8 mouse cellular contexts compared by ENCODE assay signal in the genomic region with DNA sequence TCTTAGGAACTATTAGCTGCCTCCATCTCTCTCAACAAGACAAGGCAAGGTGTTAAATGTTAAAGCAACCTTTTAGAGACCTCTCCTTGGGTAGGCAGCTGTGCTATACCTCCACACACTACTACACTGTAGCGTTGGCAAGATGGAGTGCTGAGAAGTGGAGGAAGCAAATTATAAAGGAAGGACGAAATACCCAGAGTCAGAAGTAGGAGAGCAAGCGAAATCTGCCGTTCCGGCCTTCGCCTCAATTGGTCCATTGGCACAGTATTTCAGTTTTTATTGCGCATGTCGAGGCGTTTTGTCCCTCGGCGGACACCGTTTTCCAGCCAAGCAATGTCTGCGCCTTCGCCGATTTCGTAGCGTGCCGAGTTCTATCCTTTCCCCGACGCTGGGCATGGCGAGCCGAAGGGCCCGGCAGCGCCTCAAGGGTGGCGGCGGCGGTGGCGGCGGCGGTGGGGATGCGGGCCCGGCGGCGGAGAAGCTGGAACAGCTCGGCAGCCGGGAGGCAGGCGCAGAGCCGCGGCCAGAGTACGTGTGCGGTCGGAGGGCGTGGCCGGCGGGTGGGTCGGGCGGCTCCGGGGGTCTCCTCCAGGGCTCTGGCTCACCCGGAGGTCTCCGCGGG. TPM values are rescaled to one million over a fixed set of nuclear protein-coding genes. Genes with fewer than 3 reads are reported as not detected.
DNase-seq lines count a peak whose midpoint lies in the region; ATAC-seq and TF ChIP-seq lines count a peak whose summit lies in the region.

Gene Alg9, plus strand, starts transcription at position 29 of the 622 bp plus-strand sequence.
Gene 1110032A03Rik, minus strand, starts transcription at position 530 of the 622 bp plus-strand sequence.

- TF ChIP-seq CTCF in heart, postnatal 0 days (IDR thresholded peaks at IDR 0.05; ENCODE audit: low read depth) = no peak
- no peak for TF ChIP-seq CTCF in testis, adult 2 months (IDR thresholded peaks at IDR 0.05; ENCODE audit: control insufficient read depth, insufficient read depth, insufficient replicate concordance, low read depth, low read length)

- peak; percentile 87 for ATAC-seq in forebrain, embryonic 12.5 days (ENCODE audit: low FRiP score)
- peak; percentile 63 for ATAC-seq in heart, postnatal 0 days (ENCODE audit: insufficient read depth, low read depth)
- peak; percentile 70 for ATAC-seq in liver, embryonic 16.5 days (ENCODE audit: low read depth)
- ATAC-seq in neural tube, embryonic 13.5 days (ENCODE audit: low read depth) = peak; percentile 84

- H3K9me3 ChIP-seq in forebrain, embryonic 12.5 days = no peaks in the 10 kb centered on the region
- H3K9me3 ChIP-seq in heart, postnatal 0 days (replicated peaks; ENCODE audit: control insufficient read depth, low read length) = no peaks in the 10 kb centered on the region
- no peaks in the 10 kb centered on the region for H3K9me3 ChIP-seq in liver, embryonic 16.5 days (replicated peaks; ENCODE audit: control insufficient read depth, low read length)
- H3K9me3 ChIP-seq in neural tube, embryonic 13.5 days = no peaks in the 10 kb centered on the region

- peak within 1 kb of the TSS; percentile 91 for H3K9ac ChIP-seq in forebrain, embryonic 12.5 days
- H3K9ac ChIP-seq in heart, postnatal 0 days (replicated peaks; ENCODE audit: low read depth, low read length) = peak within 1 kb of the TSS; percentile 84
- H3K9ac ChIP-seq in liver, embryonic 16.5 days (ENCODE audit: low read depth, low read length) = peak within 1 kb of the TSS; percentile 95
- peak within 1 kb of the TSS; percentile 91 for H3K9ac ChIP-seq in neural tube, embryonic 13.5 days

- H3K27ac ChIP-seq in forebrain, embryonic 12.5 days = peak within 1 kb of the TSS; percentile 87
- H3K27ac ChIP-seq in heart, postnatal 0 days (ENCODE audit: low read depth) = peak within 1 kb of the TSS; percentile 63
- H3K27ac ChIP-seq in liver, embryonic 16.5 days (ENCODE audit: low read length) = peak within 1 kb of the TSS; percentile 74
- H3K27ac ChIP-seq in neural tube, embryonic 13.5 days (replicated peaks) = peak within 1 kb of the TSS; percentile 94
- peak within 1 kb of the TSS; percentile 54; the same call in 1 of the 2 replicates for H3K27ac ChIP-seq in testis, adult 2 months (ENCODE audit: control insufficient read depth, insufficient read depth, low read depth, low read length)

- peak within 1 kb of the TSS; percentile 94 for H3K4me3 ChIP-seq in forebrain, embryonic 12.5 days (replicated peaks)
- H3K4me3 ChIP-seq in heart, postnatal 0 days (ENCODE audit: low read depth, low read length) = peak within 1 kb of the TSS; percentile 92
- H3K4me3 ChIP-seq in liver, embryonic 16.5 days (ENCODE audit: low read depth, low read length) = peak within 1 kb of the TSS; percentile 95
- H3K4me3 ChIP-seq in neural tube, embryonic 13.5 days = peak within 1 kb of the TSS; percentile 65
- peak within 1 kb of the TSS; percentile 93 for H3K4me3 ChIP-seq in testis, adult 2 months (ENCODE audit: control insufficient read depth, low read depth, low read length)

- peaks cover 20% of the 10 kb centered on the region for H3K4me1 ChIP-seq in forebrain, embryonic 12.5 days
- H3K4me1 ChIP-seq in heart, postnatal 0 days (ENCODE audit: control insufficient read depth, insufficient read depth) = peaks cover 14% of the 10 kb centered on the region; the same call in 1 of the 2 replicates
- peaks cover 21% of the 10 kb centered on the region for H3K4me1 ChIP-seq in liver, embryonic 16.5 days (ENCODE audit: control insufficient read depth, low read depth, low read length)
- peaks cover 29% of the 10 kb centered on the region for H3K4me1 ChIP-seq in neural tube, embryonic 13.5 days (replicated peaks)
- 0 out of 2 replicates have a peak, but pooled peaks cover 2% of the 10 kb centered on the region for H3K4me1 ChIP-seq in testis, adult 2 months (ENCODE audit: control insufficient read depth, insufficient read depth, low read length)

- peak; percentile 68 to 80 for DNase-seq in CD8-positive naive resting alpha-beta T cell, adult 2 months (ENCODE audit: low read depth in 2 of 2, low spot score in 2 of 2)
- peak; percentile 75 for DNase-seq in c-Kit-positive CD71-positive TER-119-negative erythroid progenitor cells, embryonic 14.5 days (ENCODE audit: low read depth)
- DNase-seq in heart, postnatal 0 days (ENCODE audit: low spot score) = peak; percentile 75
- DNase-seq in kidney, postnatal 4 days = peak; percentile 95

- peak within 1 kb of the TSS; percentile 87 for H3K4me2 ChIP-seq in forebrain, embryonic 12.5 days
- peak within 1 kb of the TSS; percentile 80 for H3K4me2 ChIP-seq in heart, postnatal 0 days (ENCODE audit: low read depth, low read length)
- peak within 1 kb of the TSS; percentile 98 for H3K4me2 ChIP-seq in liver, embryonic 16.5 days (ENCODE audit: low read depth, low read length)
- H3K4me2 ChIP-seq in neural tube, embryonic 13.5 days = peak within 1 kb of the TSS; percentile 85

- H3K36me3 ChIP-seq in forebrain, embryonic 12.5 days (replicated peaks) = peaks cover 18% of the 10 kb centered on the region
- H3K36me3 ChIP-seq in heart, postnatal 0 days (replicated peaks; ENCODE audit: control insufficient read depth, insufficient read depth, low read length) = peaks cover 27% of the 10 kb centered on the region; the same call in 1 of the 2 replicates
- H3K36me3 ChIP-seq in liver, embryonic 16.5 days (ENCODE audit: control insufficient read depth, insufficient read depth) = peaks cover 2% of the 10 kb centered on the region; the same call in 1 of the 2 replicates
- peaks cover 28% of the 10 kb centered on the region for H3K36me3 ChIP-seq in neural tube, embryonic 13.5 days
- H3K36me3 ChIP-seq in testis, adult 2 months (ENCODE audit: control insufficient read depth, insufficient read depth, low read length) = peaks cover 4% of the 10 kb centered on the region; the same call in 1 of the 2 replicates

- no peak for TF ChIP-seq EP300 in heart, postnatal 0 days (IDR thresholded peaks at IDR 0.05; ENCODE audit: low read depth)

- under 1% methylated on average over 42 of the region's 51 CpGs for WGBS in forebrain, embryonic 12.5 days
- WGBS in heart, postnatal 0 days = under 1% methylated on average over 42 of the region's 51 CpGs
- under 1% methylated on average over 46 of the region's 51 CpGs for WGBS in liver, embryonic 16.5 days (ENCODE audit: insufficient replicate concordance)
- under 1% methylated on average over 44 of the region's 51 CpGs for WGBS in neural tube, embryonic 13.5 days

- H3K27me3 ChIP-seq in forebrain, embryonic 12.5 days = no peaks in the 10 kb centered on the region
- H3K27me3 ChIP-seq in heart, postnatal 0 days (ENCODE audit: control insufficient read depth, insufficient read depth, low read length) = no peaks in the 10 kb centered on the region
- H3K27me3 ChIP-seq in liver, embryonic 16.5 days (ENCODE audit: control insufficient read depth, insufficient read depth, low read depth, low read length) = no peaks in the 10 kb centered on the region
- H3K27me3 ChIP-seq in neural tube, embryonic 13.5 days = no peaks in the 10 kb centered on the region
- no peaks in the 10 kb centered on the region for H3K27me3 ChIP-seq in testis, adult 2 months (ENCODE audit: control insufficient read depth, insufficient read depth, low read length)

- no peak; the same call in none of the 2 replicates for TF ChIP-seq POLR2A in testis, adult 2 months (IDR thresholded peaks at IDR 0.05; ENCODE audit: control insufficient read depth, low read depth, low read length)

RNA-seq across cellular contexts. Expression of gene Alg9, which starts in this region (rescaled TPM):
- polyA plus RNA-seq in forebrain, embryonic 12.5 days (2016; fragmentation: Nextera tagmentation; extraction: Ambion mirVana) = 38.0 and 40.6 TPM in 2 replicates
- 23.9 and 24.2 TPM in 2 replicates for total RNA-seq in heart, postnatal 0 days (2014; rRNA removed; ENCODE audit: low replicate concordance)
- polyA plus RNA-seq in heart, postnatal 0 days (2015; fragmentation: Nextera tagmentation; extraction: Ambion mirVana) = 11.4 and 11.9 TPM in 2 replicates
- 12.6 and 13.2 TPM in 2 replicates for polyA plus RNA-seq in liver, embryonic 16.5 days (2015; fragmentation: Nextera tagmentation; extraction: Ambion mirVana)
- 49.2 and 54.9 TPM in 2 replicates for polyA plus RNA-seq in neural tube, embryonic 13.5 days (2015; fragmentation: Nextera tagmentation; extraction: Ambion mirVana)
- 31.0 and 40.0 TPM in 2 replicates for polyA plus RNA-seq in testis, adult 2 months (2012; rRNA removed)

RNA-seq across cellular contexts. Expression of gene 1110032A03Rik, which starts in this region (rescaled TPM):
- polyA plus RNA-seq in forebrain, embryonic 12.5 days (2016; fragmentation: Nextera tagmentation; extraction: Ambion mirVana) = 35.6 and 38.0 TPM in 2 replicates
- 8.0 and 39.5 TPM in 2 replicates for total RNA-seq in heart, postnatal 0 days (2014; rRNA removed; ENCODE audit: low replicate concordance)
- polyA plus RNA-seq in heart, postnatal 0 days (2015; fragmentation: Nextera tagmentation; extraction: Ambion mirVana) = 32.6 and 36.8 TPM in 2 replicates
- 19.6 and 22.6 TPM in 2 replicates for polyA plus RNA-seq in liver, embryonic 16.5 days (2015; fragmentation: Nextera tagmentation; extraction: Ambion mirVana)
- polyA plus RNA-seq in neural tube, embryonic 13.5 days (2015; fragmentation: Nextera tagmentation; extraction: Ambion mirVana) = 56.7 and 61.4 TPM in 2 replicates
- 662 and 684 TPM in 2 replicates for polyA plus RNA-seq in testis, adult 2 months (2012; rRNA removed)

Comparison
In these comparisons a context has a peak if more than half of its experiments do, and no peak if none do; other contexts are left out.
1. Peak in every context shown above with its lines: DNase-seq, ATAC-seq, H3K4me3 ChIP-seq and H3K27ac ChIP-seq.
2. RNA of gene 1110032A03Rik (polyA plus RNA-seq): 662 to 684 TPM in testis, adult 2 months; 56.7 to 61.4 TPM in neural tube, embryonic 13.5 days, 35.6 to 38.0 TPM in forebrain, embryonic 12.5 days, 32.6 to 36.8 TPM in heart, postnatal 0 days and 19.6 to 22.6 TPM in liver, embryonic 16.5 days; every median in the first group is over 10 times any median in the second.